Mouse (Mus musculus): Measurements from ENCODE around the gene Slc17a8.

DNA sequence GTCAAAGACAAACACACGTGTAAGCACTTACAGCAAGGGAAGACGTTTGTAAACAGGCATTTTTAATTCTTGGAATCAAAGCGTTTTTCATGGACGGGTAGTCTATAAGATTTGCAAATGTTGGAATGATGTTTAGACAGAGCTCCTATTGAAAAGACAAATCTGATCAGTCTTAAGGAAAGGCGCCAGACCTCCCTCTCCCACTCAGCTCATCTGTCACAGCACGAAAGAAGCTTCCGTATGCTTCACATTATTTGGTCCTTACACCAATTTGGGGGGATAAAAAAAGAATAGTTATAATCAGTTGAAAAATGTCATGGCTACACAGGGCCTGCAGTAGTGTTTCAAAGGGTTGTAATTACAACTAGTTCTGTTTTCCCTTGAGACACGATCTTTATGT lies 31.9 kb upstream of the Slc17a8 start:
- no peak for TF ChIP-seq POLR2A (IDR thresholded peaks at IDR 0.05; ENCODE audit: control insufficient read depth, extremely low read depth, insufficient read depth, low read length, poor library complexity)
- TF ChIP-seq CTCF (IDR thresholded peaks at IDR 0.05; ENCODE audit: borderline replicate concordance, control insufficient read depth, extremely low read depth, insufficient read depth, low read length, poor library complexity) = no peak
